Mouse (Mus musculus) 416B (cell line): Measurements from ENCODE around the gene Mob1a.

Source experiments
- DNase-seq: peaks from one replicate; pipeline ENCODE4 v3.0.0; 2011; ENCODE audit warnings: low read depth

The Mob1a gene

DNA sequence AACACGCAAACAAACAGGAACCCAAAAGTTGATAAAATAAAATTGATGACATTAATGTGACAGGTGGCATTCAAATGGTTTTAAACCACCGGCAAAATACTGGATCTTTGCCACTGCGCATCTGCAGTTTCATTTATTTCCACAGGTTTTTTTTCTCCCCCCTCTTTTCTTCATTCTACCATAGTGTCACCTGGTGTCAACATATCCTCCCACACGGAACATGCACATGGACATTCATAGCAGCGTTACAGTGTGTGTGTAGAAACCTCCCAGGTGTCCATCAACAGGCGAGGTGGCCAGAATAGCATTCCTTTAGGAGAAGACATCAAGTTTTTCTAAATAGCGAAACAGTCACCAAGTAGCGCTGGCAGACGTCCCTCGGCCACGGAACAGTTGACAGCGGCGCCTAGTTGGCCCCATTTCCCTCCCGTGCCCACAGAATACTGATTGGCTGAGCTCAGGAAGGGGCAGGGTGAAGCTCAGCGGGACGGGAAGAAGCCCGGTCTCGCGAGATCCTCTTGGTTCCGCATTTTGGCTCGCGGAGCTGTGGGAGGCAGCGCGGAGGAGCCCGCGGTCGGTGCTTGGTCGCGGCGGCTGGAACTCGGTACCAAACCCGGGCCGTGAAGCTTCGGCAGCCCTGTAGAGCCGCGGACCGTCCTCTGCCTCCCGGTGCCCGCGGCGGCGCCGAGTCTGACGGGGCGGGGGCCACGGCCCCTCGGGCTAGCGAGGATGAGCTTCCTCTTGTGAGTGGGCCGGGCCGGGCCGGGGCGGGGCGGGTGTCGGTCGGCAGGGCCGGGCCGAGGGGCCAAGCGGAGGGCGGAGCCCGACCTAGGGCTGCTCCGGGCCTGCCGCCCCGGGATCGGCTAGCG lies at the start of gene Mob1a, which contains the start of gene Mthfd2:
Mob1a (plus strand) TSS at position 492 of the 869 bp plus-strand sequence.
Mthfd2 (minus strand) TSS at position 384 of the 869 bp plus-strand sequence.
- peak; percentile 97 for DNase-seq

DNA sequence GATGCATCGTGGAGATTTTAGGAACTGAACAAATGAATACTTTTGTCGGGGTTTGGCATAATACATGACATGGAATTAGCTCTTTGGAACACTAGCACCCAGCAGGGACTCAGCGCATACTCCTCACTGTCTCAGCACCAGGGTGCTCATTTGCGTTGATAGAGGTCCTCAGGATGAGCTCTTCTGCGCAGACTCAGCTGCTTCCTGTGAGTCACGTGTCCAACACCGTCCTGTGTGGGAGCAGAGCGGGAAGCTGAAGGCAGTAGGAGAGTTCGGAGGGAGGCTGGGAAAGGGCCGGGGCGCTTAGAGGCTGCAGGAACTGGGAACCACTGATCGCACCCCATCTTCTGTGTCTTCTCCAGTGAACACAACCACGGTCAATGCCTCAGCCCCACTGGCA lies 48.7 kb upstream of the Mob1a start:
- no peak for DNase-seq

DNA sequence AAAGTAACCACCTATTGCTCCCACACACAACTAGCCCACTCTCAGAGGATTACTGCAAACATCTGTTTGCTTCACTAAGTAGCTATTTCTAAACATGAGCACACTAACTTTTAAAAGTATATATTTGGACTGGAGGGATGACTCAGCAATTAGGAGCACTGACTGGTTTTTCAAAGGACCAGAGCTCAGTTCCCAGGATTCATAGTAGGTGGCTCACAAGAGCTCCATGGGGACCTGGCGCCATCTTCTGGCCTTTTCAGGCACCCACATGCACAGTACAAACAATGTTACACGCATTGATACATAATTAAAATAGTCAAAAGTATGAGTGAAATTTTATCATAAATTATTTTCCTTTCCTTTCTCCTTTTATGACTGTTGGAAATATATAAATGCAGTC lies 46.9 kb upstream of the Mob1a start:
- peak; percentile 79 for DNase-seq

DNA sequence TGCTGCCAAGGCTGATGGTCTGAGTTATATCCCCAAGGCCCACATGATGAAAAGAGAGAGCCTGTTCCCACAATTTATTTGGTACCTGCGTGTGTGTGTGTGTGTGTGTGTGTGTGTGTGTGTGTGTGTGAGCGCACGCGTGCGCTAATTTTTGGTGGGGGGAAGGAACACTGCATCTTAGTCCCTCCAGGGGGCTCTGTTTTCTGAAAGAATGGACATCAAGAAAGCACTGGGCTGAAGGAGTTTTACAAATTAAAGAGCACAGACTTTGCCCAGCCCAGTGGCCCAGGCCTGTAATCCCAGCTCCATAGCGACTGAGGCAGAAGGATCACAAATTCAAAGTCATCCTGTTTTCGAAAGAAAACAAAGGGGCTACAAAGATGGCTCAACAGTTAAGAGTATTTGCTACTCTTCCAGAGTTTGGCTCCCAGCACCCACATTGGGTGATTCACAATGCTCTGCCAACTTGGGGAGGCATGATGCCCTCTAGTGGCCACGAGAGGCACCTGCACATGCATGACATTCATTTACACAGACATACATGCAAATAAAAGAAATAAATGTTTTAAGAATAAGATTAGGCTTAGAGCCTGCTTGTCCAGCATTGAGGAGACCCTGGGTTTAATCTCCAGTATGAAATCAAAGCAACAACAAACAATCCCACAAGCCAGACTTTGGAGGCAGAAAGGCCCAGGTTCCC lies 45.4 kb upstream of the Mob1a start:
- DNase-seq: peak; percentile 61

DNA sequence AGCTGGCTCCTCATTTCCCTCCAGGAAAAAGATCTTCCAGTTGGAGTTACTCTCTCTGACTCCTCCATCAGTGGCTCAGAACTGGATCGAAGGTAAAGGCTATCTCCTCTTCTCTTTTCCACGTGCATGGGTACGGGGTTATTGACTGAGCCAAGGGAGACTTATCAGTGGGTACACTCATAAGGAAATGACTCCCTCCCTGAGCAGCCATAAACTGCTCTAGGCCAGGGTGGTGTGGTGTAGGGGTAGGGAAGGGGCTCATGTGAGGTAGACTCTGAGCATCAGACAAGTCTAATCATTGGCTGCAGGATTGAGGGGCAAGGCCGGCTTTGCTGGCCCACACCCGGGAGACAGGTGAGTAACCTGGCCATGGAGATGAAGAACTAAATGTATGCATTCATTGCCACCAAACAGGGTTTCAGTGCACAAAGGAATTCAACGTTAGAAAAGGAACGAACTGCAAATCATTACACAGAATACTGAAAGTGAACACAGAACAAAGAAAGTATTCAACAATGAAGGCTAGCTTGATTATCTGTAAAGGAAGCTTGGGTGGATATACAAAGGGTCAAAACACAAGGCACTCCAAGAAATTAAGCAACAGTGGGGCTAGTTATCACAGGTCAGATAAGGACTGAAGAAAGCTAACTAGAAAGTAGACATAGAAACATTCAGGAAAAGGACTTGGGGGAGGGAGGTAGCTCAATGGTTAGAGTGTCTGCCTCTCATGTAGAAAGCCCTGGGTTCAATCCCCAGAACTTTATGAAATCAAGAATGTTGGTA lies 25.2 kb upstream of the Mob1a start:
- DNase-seq: no peak

DNA sequence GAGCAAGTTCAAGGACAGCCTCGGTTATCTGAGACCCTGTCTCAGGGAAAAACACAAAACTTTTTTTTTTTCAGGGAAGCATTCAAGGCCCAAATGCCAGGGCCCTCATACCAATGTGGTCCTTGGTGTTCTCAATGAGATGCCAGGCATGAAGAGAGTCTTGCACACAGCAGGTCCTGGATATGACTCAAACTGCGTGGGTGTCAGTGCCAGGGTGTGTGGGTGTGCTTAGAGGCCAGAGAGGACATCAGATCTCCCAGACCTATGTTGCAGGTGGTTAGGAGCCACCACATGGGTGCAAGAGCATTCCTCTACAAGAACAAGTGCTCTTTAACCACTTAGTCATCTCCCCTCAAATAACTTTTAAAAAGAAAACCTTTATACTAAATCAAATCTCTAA lies 24.5 kb upstream of the Mob1a start:
- DNase-seq: no peak

DNA sequence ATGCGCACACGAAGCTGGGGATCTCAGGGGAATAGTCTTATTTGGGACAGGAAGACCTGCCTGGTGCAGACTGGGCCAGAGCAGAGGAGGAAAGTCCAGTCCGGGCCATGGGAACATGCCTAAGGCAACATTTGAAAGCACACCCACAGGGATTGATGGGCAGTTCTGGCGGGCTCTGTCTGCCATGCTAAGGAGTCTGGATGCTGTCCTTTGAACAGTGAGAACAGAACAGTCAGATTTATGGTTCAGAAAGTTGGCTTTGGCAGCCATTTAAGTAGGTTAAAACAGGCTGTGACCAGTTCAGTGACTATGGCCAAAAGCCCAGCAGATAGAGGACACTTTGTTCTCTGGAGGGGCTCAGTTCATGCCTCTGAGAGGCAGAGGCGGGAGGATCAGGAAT lies 23.6 kb upstream of the Mob1a start:
- no peak for DNase-seq

DNA sequence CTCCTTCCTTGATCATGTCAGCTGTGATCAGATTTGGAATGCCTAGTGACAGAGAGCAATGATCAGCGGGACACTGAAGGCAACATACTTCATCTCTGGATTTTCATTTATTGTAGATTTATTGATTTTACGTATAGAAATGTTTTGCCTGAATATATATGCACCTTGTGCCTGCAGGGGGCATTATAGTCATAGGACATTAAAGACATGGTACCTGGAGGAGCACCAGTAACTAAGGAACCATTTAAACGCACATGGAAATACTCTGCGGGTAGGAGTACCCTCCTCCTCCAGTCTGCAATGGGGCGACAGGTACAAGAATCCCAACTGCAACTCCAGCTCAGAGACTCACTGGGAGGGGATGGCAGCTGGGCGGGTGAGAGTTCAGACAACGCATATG lies 16.8 kb upstream of the Mob1a start:
- peak; percentile 28 for DNase-seq

DNA sequence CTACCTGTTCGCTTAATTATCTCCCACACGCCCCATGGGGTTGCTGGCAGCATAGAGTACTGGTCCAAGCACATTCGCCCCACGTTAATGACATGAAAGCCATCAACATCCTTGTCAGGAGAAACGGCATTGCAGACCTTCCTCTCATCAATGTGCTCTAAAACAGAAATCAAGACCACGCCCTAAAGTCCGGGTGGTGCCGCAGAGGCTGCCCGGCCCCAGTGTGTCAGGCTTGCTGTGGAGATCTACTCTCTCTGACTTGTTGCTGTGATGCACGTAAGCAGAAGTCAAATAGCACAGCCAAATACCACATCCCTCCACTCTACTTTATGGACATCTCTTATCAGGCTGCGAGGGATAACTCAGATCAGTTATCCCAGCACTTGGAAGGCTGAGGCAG lies 14.6 kb upstream of the Mob1a start:
- no peak for DNase-seq

DNA sequence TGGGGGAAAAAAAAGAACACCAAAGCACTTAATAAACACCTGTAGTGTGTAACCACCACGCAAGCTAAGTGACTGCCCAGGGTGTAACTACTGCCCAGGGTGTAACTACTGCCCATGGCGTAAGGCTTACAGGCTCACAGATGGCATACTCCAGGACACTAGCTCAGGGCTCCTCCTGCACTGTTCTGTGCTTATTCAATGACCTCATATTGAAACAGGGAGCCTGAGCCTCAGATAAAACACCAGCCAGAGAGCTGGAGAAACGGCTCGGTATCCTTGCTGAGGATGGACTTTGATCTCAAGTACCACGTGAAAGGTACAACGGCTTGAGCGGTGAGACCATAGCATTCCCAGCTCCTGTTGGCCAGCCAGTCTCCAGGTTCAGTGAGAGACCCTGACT lies 13.8 kb upstream of the Mob1a start:
- no peak for DNase-seq

DNA sequence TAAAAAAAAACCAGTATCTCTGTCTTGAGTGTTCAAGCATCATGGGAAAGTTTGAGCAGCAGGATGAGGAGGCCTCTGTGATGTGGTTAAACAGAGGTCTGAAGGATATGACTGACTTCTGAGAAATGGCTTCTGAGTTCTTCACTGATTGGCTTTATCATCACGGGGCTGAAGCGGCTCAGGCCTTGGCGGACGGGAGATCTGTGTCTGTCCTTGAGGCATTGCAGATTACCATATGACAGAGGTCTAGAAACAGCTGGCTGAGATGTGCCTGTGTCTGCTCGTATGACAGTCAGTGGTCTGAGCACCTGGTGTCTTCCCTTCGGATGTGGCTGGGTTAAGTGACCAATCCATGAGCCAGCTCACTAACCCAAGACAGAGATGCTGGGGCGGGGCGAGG lies 13.3 kb upstream of the Mob1a start:
- no peak for DNase-seq

DNA sequence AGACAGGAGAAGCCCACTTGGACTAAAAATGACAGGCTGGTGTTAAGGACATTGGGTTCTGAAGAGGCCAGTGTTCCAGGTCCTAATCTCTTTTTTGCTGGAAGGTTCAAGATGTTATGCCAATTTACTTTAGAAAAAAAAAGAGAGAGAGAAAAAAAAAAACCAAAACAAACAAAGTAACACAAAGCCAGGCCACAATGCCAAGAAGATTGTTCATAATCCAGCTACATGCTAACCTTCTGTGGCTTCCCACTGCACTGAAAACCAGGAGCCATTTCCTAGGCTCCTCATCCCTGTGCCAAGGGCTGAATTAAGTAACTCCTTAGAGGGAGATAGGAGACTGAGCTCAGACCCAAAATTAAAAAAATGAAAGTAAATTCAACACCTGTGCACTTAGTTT lies 10.5 kb upstream of the Mob1a start:
- no peak for DNase-seq

DNA sequence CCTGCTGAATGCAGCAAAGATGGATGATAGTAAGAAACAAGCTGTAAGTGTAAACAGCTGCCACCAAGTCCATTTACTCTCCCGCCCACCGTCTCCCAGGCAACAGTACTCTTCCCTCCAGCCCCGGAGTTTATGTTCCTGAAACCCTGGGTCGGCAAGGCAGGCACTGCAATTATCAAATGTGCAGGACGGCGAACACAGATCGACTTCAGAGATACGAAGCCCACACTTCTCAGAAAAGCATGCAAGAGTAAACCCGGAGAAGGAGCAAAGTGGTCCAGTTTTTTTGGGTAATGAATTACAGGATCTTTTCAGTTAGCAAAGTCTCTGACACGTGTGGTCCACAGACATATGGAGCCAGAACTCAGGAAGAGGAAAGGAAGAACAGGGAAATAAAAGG lies 9.8 kb upstream of the Mob1a start:
- peak; percentile 71 for DNase-seq

DNA sequence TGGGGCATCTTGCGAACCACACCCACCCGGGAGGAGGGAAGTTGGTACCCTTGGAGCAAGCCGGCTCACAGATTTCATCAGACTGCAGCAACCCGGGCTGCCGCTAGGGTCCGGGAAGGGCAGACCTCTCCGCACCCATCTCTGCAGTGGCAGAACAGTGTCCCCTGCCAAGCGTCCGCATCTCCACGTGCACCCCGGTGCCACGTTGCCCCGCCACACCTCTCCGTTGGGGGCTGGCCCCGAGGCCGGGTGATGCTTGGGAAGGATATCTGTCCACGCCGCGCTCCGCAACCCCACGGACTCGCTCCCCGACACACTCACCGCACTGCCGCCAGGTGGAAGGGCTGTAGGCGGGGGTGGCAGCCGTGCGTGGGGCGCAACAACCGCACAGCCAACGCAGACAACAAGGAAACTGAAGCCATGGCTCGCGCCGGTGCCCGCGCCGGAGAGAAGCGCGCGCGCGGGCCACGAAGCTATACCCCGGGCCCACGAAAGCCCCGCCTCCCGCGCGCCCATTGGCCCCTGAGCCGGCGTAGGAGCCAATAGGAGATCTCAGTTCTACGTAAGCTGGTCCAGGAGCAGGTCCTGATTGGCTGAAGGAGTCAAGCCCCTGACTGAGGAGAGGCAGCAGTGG lies 8.6 kb upstream of the Mob1a start:
- DNase-seq: peak; percentile 93

DNA sequence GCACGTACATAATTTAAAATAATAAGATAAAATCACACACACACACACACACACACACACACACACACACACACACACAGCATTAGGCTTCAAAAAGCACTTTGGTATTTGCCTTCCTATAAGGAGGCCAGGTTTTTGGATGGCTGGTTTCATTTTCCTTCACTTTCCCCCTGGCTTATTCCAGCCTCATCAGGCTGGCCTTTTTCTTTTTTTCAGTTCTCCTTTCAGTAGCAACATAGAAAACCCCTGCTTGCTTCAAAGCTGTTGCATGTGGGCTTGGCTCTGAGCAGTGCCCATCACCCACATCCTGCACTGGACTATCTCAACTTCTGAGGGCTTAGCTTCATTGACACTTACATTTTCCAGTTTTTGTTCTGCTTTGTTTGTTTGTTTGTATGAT lies 3.9 kb upstream of the Mob1a start:
- no peak for DNase-seq

DNA sequence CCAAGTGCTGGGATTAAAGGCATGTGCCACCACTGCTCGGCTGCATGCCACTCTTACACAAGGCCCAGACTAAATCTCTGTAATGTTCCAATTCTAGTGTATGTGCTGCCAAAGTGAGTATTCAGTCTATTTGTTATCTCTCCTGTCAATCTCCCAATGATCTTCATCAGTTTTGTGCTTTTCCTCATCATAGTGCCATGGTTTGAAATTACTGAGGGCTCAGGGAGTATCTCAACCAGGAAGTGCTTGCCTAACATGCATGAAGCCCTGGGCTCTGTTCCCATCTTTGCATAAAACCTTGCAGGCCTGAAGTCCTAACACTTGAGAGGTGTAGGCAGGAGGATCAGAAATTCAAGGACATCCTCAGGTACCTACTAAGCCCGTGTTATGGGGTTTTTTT lies 3.0 kb upstream of the Mob1a start:
- DNase-seq: no peak

DNA sequence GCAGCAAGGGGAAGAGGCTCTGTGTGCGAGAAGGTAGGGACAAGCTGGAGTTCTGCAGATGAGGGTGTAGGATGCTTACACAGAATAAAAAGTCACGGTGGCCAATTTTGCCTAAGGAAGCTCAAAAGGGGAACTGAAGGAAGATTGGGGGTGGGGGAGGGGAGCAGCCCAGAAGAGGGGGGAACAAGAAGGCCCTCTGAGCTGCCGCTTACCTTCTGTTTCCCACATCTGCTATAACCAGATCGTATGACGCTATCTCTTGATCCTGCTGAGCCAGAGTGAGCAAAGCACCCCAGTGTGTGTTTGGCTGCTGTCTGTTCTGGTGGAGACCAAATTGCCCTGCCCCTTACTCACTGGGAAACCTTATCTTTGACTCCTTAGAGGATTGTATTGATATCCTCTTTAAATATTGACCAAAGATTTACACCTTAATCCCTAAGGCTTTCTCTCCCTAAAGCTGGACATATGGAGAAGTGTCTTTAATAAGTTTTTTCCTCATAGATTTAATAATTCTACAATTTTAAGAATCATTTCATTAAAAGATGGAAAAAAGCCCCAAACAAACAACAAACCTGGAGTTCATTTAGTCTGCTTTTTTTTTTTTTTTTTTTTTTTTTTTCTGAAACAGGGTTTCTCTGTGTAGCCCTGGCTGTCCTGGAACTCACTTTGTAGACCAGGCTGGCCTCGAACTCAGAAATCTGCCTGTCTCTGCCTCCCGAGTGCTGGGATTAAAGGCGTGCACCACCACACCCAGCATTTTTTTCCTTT lies 2.0 kb upstream of the Mob1a start:
- DNase-seq: peak; percentile 65

DNA sequence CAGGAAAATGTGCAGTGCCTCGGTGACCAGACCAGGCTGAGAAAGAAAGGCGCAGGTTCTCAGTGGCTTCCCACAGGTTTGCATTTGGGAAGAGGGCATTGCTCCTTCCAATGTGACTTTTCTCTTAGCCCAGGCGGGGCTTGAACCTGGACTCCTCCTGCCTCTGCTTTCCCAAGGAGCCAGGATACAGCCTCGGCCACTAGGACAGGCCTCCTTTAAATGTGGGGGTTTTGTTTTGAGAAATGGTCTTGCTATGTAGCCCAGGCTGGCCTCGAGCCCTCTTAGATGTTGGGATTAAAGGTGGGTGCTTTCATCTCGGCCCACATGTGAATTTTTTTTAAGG lies 549 bp downstream of the Mob1a start:
- no peak for DNase-seq

DNA sequence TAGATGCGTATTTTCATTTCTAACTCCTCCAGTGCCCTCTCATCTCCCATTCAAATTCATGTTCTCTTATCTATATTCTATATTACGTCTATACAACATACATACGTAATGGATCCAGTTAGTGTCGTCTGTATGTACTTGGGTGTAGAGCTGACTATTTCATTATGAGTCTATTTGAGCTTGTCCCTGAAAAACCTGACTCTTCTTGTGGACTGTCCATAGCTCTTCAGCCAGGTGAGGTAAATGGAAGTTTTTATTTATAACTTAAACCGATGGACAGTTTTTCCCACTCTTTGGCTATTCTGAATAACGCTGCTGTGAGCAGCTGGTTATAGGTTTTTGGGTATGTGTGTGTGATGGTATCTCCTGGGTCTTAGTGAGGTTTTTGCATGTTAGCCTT lies 945 bp downstream of the Mob1a start:
- peak; percentile 37 for DNase-seq

DNA sequence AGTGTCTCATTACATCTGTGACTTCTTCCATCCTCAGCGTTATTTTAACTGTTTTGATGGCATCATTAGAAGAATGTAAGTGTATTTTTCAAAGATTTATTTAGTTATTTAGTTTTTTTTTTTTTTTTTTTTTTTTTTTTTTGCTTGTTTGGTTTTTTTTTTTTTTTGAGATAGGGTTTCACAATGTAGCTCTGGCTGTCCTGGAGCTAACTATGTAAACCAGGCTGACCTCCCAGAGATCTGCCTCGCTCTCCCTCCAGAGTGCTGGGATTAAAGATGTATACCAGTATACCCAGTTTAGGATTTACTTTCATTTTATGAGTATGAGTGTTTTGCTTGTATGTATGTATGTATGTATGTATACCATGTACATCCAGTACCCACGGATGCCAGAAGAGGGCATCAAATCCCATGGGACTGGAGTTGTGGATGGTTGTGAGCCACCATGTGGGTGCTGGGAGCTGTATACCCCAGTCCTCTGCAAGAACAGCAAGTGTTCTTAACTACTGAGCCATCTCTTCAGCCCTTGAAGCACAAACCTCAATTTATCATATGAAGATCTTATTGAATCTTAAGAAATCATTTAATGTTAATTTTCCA lies 1.9 kb downstream of the Mob1a start:
- peak; percentile 30 for DNase-seq

DNA sequence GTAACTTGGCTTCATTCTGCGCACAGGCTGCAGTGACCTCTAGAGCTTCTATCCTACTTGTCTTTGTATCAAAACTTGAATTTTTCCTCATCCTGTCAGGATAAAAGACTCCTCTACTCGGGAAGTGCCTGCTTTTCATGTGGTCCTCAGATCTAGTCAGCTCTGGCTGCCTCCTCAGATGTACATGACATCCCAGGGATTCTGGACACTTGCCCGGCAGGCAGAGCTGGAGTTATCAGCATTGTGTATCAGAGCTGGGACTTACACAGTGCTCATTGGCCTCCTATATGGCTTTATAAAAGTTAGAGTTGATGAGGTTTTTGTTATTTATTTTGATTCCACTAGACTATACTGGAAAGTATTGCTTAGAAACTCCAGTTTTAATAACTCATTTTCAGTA lies 15.6 kb downstream of the Mob1a start:
- no peak for DNase-seq
